Mouse (Mus musculus) Muller cell, postnatal 12 days (primary cell): Measurements from ENCODE around the gene Tmem259.

Experiments used
- DNase-seq: peaks from one replicate; pipeline ENCODE4 v3.0.0-alpha.2; 2015; ENCODE audit errors: inconsistent ontology term

Gene Tmem259

GRCm38 (mm10) chr10:79987771-79988505, 3.8 kb upstream of the Tmem259 start:
- no peak for DNase-seq

- DNase-seq, result peak; percentile 88
Measured at GRCm38 (mm10) chr10:79986963-79987362, 2.8 kb upstream of the Tmem259 start.

GRCm38 (mm10) chr10:79986232-79986878, 2.2 kb upstream of the Tmem259 start:
- peak; percentile 86 for DNase-seq

GRCm38 (mm10) chr10:79985334-79986231, 1.5 kb upstream of the Tmem259 start:
- DNase-seq, result peak; percentile 70

GRCm38 (mm10) chr10:79984871-79985270, 741 bp upstream of the Tmem259 start:
- peak; percentile 99 for DNase-seq

- DNase-seq, result peak; percentile 46
Measured at GRCm38 (mm10) chr10:79983670-79984069, 460 bp downstream of the Tmem259 start.

- no peak for DNase-seq
Measured at GRCm38 (mm10) chr10:79983205-79983604, 925 bp downstream of the Tmem259 start.

- DNase-seq, result no peak
Measured at GRCm38 (mm10) chr10:79979401-79980155, 4.6 kb downstream of the Tmem259 start.

GRCm38 (mm10) chr10:79978061-79978460, 6.1 kb downstream of the Tmem259 start:
- no peak for DNase-seq

- DNase-seq, result no peak
Measured at GRCm38 (mm10) chr10:79977324-79977723, 6.8 kb downstream of the Tmem259 start.

GRCm38 (mm10) chr10:79976722-79977107, 7.4 kb downstream of the Tmem259 start:
- DNase-seq, result no peak

- DNase-seq, result no peak
Measured at GRCm38 (mm10) chr10:79976071-79976721, 7.9 kb downstream of the Tmem259 start.

- no peak for DNase-seq
Measured at GRCm38 (mm10) chr10:79974668-79975067, 9.5 kb downstream of the Tmem259 start.

- DNase-seq, result no peak
Measured at GRCm38 (mm10) chr10:79974087-79974486, 10.0 kb downstream of the Tmem259 start.

- no peak for DNase-seq
Measured at GRCm38 (mm10) chr10:79972831-79973230, 11.3 kb downstream of the Tmem259 start.

- DNase-seq, result no peak
Measured at GRCm38 (mm10) chr10:79971183-79971497, 13.0 kb downstream of the Tmem259 start.

GRCm38 (mm10) chr10:79970415-79971182, 13.5 kb downstream of the Tmem259 start, which contains the start of gene Grin3b:
Gene Grin3b, plus strand, starts transcription at chr10:79970715.
- DNase-seq, result no peak

GRCm38 (mm10) chr10:79969124-79969568, 15.0 kb downstream of the Tmem259 start:
- DNase-seq, result peak; percentile 59

- DNase-seq, result no peak
Measured at GRCm38 (mm10) chr10:79968181-79968580, 15.9 kb downstream of the Tmem259 start.

- DNase-seq, result no peak
Measured at GRCm38 (mm10) chr10:79966886-79967400, 17.2 kb downstream of the Tmem259 start.
